23 mouse cellular contexts compared by ENCODE assay signal in the genomic region with DNA sequence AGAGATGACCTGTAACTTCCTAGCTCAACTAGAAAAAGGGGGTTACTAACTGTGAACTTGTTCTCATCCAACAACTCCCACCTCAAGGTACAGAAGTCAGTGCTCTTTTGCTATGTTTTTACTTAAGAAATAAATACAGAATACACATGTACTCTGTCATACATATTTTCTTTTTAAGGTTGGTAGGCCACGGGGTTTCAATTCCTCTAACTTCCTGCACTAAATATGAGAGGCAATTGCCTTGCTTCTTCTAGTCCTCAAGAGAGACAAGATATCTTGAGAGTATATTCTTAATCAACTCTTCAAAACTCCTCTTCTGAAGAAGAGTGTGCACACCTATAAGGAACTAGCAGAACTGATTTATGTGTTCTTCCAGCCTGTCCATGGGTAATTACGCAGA.
DNase-seq lines count a peak whose midpoint lies in the region; ATAC-seq lines count a peak whose summit lies in the region.
"Had no signal": no experiment of that assay in that cellular context is flagged by ENCODE, and none has a peak within 500 bp of the region (broad histone marks: within the 10 kb centered on the region; RNA-seq: fewer than 3 reads in every experiment).

No protein-coding gene starts in this region.

- H3K36me3 ChIP-seq in splenic B cell, adult 2 months (ENCODE audit: control insufficient read depth, insufficient read depth, low read length, poor library complexity, severe bottlenecking), result peaks cover 8% of the 10 kb centered on the region
- H3K36me3 ChIP-seq in forebrain, embryonic 11.5 days (ENCODE audit: control insufficient read depth, insufficient read depth, low read length), result no peaks in the 10 kb centered on the region
- H3K36me3 ChIP-seq: embryonic facial prominence, embryonic 10.5 days; embryonic facial prominence, embryonic 12.5 days; forebrain, embryonic 12.5 days; G1E had no signal

- no peak overlapping the region for H3K9ac ChIP-seq in forebrain, embryonic 11.5 days (ENCODE audit: low read length)
- H3K9ac ChIP-seq: embryonic facial prominence, embryonic 12.5 days; forebrain, embryonic 12.5 days had no signal

- H3K4me3 ChIP-seq in forebrain, embryonic 11.5 days (ENCODE audit: low read depth, low read length), result no peak overlapping the region
- H3K4me3 ChIP-seq: embryonic facial prominence, embryonic 10.5 days; embryonic facial prominence, embryonic 12.5 days; forebrain, embryonic 12.5 days had no signal

- H3K9me3 ChIP-seq in forebrain, embryonic 11.5 days (ENCODE audit: control insufficient read depth, low read length), result no peaks in the 10 kb centered on the region
- H3K9me3 ChIP-seq: embryonic facial prominence, embryonic 10.5 days; embryonic facial prominence, embryonic 12.5 days; forebrain, embryonic 12.5 days; G1E had no signal

- no peak overlapping the region for H3K4me2 ChIP-seq in forebrain, embryonic 11.5 days (ENCODE audit: low read depth, low read length, severe bottlenecking)
- H3K4me2 ChIP-seq: embryonic facial prominence, embryonic 12.5 days; forebrain, embryonic 12.5 days had no signal

- ATAC-seq in megakaryocyte, adult 5-6 weeks (ENCODE audit: poor library complexity, severe bottlenecking), result peak; percentile 24; the same call in 1 of the 2 replicates
- no peak for ATAC-seq in forebrain, embryonic 11.5 days (replicated peaks; ENCODE audit: low FRiP score)
- ATAC-seq: activated CD4-positive, CD25-positive, alpha-beta regulatory T cell, adult 4 months; CD4-positive, CD25-positive, alpha-beta regulatory T cell, adult 4 months; forebrain, embryonic 14.5 days; forebrain, embryonic 16.5 days; Patski had no signal

- DNase-seq in A20 (ENCODE audit: low read depth, low spot score), result peak; percentile 73
- DNase-seq in splenic B cell, adult 2 months (ENCODE audit: low read depth, low spot score), result peak; percentile 66
- no peak for DNase-seq in forebrain, embryonic 11.5 days (ENCODE audit: low spot score)
- DNase-seq in layer of hippocampus, postnatal 25 days (ENCODE audit: extremely low spot score in 1 of 2, low spot score in 1 of 2), result no peak
- DNase-seq: adrenal gland, adult 8-10 months; adrenal gland, postnatal 14 days; adrenal gland, postnatal 36 days; cerebellum, adult 11-12 months; cerebellum, adult 2 months; cerebellum, adult 9-10 months; cerebellum, postnatal 10 days; cerebellum, postnatal 25 days had no signal

- WGBS in forebrain, embryonic 11.5 days, result 79% methylated on average over 2 of the region's 2 CpGs

- H3K27me3 ChIP-seq in splenic B cell, adult 2 months (ENCODE audit: control insufficient read depth, insufficient read depth, low read length, poor library complexity, severe bottlenecking), result no peaks in the 10 kb centered on the region
- no peaks in the 10 kb centered on the region for H3K27me3 ChIP-seq in forebrain, embryonic 11.5 days (ENCODE audit: control insufficient read depth, insufficient read depth, low read length)
- H3K27me3 ChIP-seq: CH12.LX; embryonic facial prominence, embryonic 12.5 days; forebrain, embryonic 12.5 days had no signal

- no peaks in the 10 kb centered on the region for H3K4me1 ChIP-seq in forebrain, embryonic 11.5 days (replicated peaks; ENCODE audit: control insufficient read depth, insufficient read depth, low read length)
- H3K4me1 ChIP-seq: embryonic facial prominence, embryonic 10.5 days; embryonic facial prominence, embryonic 12.5 days; forebrain, embryonic 12.5 days had no signal

- H3K27ac ChIP-seq in forebrain, embryonic 11.5 days (ENCODE audit: low read depth, low read length), result no peak overlapping the region
- H3K27ac ChIP-seq: embryonic facial prominence, embryonic 10.5 days; embryonic facial prominence, embryonic 12.5 days; forebrain, embryonic 12.5 days had no signal

Comparison
In these comparisons a context has a peak if more than half of its experiments do, and no peak if none do; other contexts are left out.
1. DNase-seq: peak in A20 (single experiment) and splenic B cell, adult 2 months (single experiment); none in forebrain, embryonic 11.5 days (single experiment) and layer of hippocampus, postnatal 25 days (0 of 2).